Mouse (Mus musculus) monocyte, adult 2 months (primary cell): ENCODE data around the gene Btbd11.

Experiments
- DNase-seq, 2 experiments: peaks; one replicate each; pipeline ENCODE4 v3.0.0; 2022; ENCODE audit warnings: low spot score in 2 of 2, low read depth in 1 of 2

Gene Btbd11

DNA sequence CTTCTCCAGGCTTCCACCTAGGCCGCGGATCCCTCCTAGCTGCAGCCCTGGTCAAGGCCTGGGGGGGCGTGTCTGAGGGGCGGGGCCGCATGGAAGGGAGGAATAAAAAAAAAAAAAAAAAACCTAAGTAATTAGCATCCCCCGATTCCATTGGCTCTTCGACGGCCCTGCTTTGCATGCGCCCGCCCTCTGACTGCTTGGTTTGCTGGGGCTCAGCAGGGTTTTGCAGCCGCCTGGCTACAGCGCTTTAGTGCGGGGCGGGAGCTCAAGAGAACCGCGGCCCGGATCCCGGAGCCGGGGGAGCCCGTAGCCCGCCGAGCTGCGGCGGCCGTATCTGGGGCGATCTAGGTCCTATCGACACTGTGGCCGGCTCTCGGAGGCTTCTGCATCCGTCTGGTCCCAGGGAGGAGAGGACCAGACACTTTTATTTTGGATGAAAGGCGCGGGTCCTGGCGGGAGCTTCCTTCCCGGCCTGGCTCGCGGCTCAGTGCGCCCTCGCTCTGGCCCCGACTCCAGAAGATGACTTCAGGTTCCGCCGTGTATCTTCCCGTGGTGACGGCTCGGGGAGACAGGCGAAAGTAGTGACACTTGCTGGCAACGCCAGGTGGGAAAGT, at the start of gene Btbd11:
Gene Btbd11 (plus strand): TSS at position 210 of the 614 bp plus-strand sequence.
- peak in 1 of 2 experiments; percentile 5 for DNase-seq

DNA sequence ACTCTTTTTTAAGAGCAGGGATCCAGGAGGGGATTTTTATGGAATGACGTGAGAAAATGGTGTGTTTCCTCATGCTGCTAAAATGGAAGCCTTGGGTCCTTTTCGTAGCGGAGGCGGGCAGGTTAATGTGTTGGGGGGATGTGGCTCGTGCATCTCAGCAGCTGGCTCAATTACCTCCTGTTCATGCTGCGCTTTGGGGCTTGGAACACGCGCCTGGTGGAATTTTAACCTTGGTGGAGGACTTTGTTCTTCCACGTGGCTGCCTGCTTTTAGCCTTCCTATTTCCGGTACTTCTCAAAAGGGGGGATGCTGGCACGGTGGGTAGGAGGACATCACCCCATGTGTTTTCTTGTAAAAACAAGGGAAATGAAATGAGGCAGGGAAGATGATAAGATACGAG, 47.9 kb upstream of the Btbd11 start:
- DNase-seq: no peak

DNA sequence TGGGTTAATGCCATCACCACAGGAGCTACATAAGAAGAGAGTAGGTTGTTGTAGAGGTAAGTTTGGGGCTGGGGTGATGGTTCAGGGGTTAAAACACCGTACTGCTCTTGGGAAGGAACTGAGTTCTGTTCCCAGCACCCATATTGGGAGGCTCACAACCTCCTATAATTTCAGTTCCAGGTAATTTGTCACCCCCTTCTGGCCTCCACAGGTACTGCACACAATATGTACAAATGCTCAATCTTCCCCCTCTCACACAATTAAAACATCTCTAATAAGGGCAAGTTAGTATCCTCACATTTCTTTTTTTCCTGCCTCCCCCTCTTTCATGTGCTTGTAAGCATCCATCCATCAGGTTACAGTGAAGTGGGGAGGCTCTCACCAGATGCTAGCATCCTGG, 44.7 kb upstream of the Btbd11 start:
- no peak for DNase-seq

DNA sequence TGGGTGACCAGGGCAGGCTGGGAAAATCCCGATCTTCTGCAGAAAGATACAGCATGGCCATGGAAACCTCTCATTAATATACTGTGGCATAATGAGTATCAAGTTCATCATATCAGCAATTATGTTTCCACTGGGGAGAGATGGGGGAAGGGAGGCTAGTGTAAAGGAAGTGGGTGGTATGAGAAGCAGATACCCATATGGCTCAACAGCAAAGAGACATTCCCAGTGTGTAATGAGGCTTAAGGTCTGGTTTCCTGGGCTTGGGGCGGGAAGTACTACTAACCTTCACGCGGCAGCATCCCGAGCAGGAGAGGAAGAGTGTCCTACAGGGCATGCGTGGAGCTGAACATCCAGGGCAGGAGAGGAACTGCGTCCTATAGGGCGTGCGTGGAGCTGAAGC, 39.4 kb upstream of the Btbd11 start:
- no peak for DNase-seq

DNA sequence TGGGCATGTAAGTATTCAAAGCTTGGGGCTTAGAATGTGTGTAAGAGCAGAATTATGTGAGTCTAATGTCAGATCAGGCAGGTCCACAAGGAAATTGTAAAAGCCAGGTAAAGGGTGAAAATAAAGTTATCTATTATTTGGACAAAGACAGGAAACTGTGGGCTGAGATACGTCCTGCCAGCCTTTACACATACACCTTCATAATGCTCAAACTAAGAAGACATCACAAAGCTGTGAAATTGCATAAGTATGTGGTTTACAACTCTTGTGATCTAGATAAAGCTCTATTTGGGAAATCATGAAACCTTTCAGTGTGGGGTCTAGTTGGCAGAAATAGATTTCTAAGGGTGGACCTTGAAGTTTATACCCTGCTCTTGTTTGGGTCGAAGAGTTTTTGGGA, 34.1 kb upstream of the Btbd11 start:
- no peak for DNase-seq

DNA sequence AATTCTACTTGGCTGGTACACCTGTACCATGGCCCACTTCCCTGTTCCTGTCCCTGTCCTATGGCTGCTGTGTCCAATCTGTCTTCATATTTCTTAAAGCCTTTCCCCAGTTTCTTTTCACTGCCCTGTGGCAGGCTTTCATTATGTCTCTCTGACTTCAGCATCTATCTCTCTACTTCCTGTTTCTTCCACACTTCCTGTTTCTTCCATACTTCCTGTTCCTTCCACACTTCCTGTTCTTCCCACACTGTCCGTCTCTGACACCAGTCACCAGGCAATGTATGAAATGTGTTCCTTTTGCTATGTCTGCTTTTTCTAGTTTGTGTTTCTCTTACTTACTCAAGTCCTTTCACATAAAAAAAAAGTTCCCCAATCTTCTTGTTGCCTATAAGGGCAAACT, 32.3 kb upstream of the Btbd11 start:
- no peak for DNase-seq

DNA sequence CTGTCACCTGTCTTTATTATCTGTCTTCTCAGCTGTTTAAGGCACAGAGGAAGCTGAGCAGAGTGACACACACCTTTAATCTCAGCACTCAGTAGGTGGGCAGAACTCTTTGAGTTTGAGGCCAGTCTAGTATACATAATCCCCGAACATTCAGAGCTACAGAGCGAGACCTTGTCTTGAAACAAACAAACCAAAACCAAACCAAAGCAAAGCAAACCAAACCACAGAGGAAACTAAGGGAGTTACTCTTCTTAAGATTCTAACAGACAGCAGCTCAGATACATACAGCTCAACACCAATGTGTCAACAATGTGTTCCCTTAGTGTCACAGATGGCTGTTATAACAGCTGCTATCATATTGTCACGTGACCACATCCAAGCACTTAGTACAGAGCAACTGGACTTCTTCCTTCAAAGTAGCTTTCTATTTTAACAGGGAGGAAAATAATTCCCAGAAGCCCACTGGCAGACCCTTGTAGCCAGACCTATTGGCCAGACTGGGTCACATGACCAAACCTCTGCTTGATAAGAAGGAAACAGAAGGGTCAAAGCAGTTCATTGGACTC, 27.0 kb upstream of the Btbd11 start:
- no peak for DNase-seq

DNA sequence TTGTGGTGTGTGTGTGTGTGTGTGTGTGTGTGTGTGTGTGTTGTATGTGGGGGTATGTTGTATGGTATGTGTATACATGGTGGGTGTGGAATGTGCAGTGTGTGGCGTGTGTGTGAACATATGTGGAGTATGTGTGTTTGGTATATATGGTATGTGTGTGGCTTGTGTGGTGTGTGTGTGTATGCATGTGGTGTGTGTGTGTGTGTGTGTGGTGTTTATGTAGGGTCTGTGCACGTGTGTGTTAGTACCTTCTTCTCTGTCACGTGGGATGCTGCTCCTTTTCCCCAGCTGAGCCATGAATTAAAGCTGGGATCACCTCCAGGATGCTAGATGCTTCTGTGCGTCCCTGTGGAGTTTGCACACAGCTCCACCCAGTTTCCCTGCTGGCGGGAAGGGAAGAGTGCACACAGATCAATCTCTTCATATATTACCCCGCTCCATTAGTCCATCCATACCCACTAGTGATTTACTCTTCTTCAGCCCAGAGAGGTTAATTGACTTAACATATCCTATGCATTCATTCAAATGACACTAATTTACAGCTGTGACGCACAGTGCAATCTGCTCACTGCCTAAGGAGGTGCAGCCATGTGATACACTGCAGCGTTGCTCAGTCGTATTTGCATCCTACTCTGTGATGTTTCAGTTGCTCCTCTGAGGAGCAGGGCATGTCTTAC, 23.7 kb upstream of the Btbd11 start:
- no peak for DNase-seq

DNA sequence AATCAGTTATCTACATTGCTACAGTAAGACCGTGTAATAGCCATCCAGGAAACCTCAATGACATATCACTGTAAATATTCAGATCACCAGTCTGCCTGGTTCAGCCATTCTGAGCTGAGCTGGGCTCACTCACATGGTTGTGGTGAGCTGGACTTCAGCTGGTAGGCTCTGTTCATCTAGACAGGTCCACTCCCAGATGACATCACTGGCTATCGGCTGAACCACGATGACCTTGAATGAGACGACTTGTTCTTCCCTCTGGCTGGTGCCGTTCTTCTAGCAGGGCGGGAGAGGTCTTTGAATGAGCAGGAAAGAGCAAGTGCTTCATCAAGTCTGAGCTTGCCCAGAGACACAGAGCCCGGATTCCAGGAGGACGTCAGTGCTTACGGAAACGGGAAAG, 19.7 kb upstream of the Btbd11 start:
- no peak for DNase-seq

DNA sequence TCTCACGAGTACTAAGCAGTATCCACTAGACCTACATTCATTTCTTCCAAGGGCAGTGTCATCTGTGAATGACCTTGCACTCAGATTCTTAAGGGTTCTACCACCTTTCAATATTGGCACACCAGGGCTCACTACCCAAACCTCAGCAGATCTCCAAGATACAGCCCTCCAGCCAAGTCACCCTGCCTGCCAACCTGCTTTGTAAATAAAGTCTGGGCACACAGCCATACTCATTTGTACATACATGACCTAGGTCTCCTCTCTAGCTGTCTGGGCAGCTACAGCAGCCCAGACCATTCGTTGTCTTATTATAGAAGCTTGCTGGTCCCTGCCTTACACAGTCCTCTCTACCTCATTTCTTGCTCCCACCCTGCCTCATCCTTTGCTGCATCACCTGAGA, 15.3 kb upstream of the Btbd11 start:
- DNase-seq: no peak

DNA sequence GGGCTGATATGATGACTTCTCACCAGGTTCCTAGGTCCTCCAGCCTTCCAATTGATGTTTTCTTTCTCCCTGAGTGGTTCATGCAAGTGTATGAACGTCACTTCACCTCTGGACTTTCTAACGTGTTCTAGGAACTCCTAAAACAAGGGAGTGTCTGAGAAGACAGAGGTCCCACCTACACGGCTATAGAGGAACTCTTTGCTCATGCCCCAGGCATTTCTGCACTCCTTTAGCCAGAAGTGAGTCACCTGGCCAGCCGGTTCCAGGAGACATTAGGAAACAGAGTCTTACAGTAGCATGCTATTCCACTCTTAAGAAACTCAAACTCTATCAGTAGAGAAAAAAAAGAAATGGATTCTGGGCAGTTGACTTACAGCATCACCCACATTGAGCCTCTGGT, 14.5 kb upstream of the Btbd11 start:
- DNase-seq: no peak

DNA sequence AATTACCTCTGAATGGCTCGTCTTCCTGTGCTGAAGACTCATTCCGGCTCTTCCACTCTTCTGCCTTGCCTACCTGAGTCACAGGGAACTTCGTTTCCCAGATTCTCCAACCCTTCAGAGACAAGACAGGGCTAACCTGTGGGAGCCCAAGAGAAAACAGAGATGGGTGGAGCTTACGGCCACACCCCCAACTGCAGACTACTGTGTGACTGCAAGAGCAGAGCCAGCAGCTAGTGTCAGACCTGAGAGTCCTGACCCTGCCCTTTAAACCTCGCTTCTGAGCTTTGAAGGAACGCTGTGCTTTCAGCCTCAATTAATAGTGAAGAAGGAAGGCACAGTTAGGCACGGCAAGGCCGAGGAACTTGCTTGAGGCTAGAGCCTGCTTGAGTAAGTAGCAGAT, 7.6 kb upstream of the Btbd11 start:
- DNase-seq: no peak

DNA sequence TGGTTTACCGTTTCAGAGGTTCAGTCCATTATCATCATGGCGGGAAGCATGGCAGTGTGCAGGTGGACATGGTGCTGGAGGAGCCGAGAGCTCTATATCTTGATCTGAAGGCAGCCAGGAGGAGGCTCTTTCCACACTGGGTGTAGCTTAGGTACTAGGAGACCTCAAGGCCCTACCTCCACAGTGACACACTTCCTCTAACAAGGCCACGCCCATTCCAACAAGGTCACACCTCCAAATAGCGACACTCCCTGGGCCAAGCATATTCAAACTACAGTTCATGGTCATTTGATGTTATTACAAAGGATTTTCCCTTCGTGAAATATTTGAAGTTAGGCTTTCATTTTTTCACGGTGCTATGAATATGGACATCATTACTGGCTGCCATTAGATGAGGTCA, 3.6 kb upstream of the Btbd11 start:
- no peak for DNase-seq

DNA sequence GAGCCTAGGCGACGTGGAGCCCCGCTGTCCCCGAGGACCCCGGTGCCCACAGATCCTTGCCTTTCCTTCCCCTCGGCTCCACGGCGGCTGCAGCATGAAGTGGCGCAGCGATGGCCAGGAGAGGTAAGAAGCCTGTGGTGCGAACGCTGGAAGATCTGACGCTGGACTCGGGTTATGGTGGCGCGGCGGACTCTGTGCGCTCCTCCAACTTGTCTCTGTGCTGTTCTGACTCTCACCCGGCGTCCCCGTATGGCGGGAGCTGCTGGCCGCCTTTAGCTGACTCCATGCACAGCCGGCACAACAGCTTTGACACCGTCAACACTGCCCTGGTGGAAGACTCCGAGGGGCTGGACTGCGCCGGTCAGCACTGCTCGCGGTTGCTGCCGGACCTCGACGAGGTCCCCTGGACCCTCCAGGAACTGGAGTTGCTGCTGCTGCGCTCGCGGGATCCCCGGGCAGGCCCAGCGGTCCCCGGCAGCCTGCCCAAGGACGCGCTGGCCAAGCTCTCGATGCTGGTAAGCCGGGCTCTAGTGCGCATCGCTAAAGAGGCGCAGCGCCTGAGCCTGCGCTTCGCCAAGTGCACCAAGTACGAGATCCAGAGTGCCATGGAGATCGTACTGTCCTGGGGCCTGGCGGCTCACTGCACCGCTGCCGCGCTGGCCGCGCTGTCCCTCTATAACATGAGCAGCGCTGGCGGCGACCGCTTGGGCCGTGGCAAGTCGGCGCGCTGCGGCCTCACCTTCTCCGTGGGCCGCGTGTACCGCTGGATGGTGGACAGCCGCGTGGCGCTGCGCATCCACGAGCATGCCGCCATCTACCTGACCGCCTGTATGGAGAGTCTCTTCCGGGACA, 831 bp downstream of the Btbd11 start:
- DNase-seq: no peak

DNA sequence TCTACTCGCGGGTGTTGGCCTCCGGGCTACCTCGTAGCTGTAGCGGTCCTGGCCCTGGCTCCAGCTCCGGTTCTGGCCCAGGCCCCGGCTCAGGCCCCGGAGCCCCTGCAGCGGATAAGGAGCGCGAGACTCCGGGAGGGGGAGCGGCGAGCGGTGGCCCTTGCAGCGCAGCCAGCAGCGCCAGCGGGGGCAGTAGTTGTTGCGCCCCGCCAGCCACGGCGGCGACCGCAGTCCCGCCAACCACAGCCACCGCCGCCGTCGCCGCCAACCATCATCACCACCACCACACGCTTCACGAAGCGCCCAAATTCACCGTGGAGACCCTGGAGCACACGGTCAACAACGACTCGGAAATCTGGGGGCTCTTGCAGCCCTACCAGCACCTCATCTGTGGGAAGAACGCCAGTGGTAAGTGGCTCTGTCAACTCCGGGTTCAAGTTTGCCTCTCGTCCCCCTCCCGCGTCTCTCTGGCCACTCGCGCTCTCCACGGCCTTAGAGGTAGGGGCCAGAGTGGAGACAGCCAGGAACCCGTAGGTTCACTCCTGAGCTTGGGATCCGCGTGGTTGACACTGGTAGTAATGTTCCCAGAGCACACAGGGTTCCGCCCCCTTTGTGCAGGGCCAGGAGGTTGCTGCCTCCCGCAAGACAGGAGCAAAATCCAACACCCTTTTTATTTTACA, 1.6 kb downstream of the Btbd11 start:
- no peak for DNase-seq

DNA sequence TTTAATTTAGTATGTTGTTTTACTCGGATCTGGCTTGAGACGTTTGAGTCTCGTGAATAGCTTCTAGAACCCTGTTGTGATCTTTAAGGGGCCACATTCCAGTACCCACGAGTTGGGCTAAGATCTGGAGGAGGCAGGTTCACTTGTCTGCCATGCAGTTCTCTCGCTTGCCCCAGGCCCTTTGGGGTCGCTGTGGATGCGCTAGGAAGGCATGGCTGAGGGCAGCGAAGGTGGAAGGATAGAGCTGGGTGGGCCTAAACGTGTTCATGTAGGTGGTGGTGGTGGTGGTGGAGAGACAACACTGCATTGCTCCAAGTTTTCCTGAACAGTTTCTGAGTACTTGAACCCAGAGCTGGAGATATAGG, 2.1 kb downstream of the Btbd11 start:
- DNase-seq: no peak

DNA sequence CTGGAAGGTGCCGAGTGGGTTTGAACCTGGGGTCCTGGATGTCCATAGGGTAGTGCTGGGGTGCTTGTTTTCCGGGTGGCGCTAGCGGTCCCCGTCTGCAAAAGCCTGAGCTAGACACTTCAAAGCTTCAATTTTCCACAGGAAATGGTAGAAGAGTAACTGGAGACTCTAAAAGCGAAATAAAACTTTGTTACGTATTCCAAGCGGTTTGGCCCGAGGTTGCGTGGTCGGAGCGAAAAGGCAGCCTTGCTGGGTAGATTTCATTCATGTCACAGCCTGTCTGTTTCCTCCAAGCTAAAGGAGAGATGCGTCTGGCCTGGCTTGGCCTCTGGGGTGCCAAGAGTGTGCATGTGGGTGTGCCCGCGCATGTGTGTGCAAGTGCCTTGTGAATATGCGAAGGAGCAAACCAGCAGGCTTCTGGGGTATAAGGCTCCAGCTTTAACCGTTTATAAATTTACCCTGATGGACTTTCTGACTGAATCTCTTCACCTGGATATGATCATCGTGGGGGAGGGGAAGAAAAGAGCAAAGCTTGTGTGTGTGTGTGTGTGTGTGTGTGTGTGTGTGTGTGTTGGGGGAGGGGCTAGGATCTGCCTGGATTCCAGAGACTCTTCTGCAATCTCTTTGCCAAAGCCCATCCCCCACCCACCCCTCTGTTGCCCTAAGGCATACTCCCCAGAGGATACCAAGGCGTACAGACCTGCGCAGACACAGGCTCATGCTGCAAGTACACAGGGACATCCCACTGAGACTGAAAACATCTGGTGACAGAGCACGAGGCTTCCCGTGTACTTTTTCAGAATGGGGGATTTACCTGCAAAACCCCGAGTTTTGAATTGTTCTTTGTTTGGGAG, 2.9 kb downstream of the Btbd11 start:
- no peak for DNase-seq

DNA sequence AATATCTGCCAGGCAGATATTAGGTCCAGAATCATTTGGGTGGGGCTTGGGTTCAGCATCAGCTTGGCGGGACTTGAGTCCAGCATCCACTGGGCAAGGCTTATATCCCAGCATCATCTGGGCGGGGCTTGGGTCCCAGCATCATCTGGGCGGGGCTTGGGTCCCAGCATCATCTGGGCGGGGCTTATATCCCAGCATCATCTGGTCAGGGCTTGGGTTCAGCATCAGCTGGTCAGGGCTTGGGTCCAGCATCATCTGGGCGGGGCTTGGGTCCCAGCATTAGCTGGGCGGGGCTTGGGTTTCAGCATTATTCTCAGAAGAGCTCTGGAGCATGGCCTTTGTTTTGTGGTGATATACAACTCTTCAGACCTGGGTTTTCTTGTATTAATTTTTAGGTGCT, 6.4 kb downstream of the Btbd11 start:
- DNase-seq: no peak

DNA sequence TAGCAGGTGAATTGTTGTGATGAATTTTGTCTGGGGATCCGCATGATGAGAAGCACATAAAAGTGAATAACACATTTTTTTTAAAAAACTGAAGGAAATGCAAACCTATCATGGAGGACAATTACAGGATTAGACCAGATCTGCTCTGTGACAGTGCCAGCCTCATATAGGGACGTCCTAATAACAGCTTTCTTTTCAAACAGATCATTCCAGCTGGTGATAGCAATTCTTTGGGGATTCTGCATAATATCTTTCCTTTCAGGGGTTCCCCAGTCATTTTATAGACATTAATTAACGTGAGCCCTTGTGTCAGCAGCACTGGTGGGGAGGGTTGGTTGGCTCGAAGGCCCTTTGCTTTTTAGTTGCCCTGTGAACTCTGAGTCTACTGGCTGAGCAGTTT, 7.9 kb downstream of the Btbd11 start:
- no peak for DNase-seq

DNA sequence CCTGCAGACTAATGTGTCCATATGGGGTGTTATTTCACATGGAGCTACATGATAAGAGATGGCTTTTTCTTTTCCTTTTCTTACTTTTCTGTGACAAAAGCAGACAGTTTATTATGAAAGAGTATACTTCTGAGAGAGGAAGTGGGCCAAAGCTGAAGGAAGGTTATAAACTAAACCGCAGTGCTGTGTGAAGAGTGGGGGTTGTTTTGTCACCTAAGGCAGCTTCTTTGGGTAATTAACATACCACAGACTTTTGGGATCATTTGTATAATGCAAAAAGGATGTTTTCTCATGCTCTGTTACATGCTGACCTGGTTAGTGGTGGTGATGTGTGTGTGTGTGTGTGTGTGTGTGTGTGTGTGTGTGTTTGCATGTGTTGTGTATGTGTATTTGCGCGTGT, 24.5 kb downstream of the Btbd11 start:
- no peak for DNase-seq
